Mouse (Mus musculus) lung, adult 18-20 months (tissue): ENCODE data around the gene Sufu.

Experiments
- DNase-seq, 2 experiments: peaks; one replicate each; pipeline ENCODE4 v3.0.0; 2022; ENCODE audit warnings: mixed read lengths in 2 of 2

The Sufu gene

GRCm38 (mm10) chr19:46434148-46434547 is 37.5 kb downstream of the Sufu start:
- no peak for DNase-seq

GRCm38 (mm10) chr19:46434591-46434990 is 37.9 kb downstream of the Sufu start:
- DNase-seq, result no peak

DNA sequence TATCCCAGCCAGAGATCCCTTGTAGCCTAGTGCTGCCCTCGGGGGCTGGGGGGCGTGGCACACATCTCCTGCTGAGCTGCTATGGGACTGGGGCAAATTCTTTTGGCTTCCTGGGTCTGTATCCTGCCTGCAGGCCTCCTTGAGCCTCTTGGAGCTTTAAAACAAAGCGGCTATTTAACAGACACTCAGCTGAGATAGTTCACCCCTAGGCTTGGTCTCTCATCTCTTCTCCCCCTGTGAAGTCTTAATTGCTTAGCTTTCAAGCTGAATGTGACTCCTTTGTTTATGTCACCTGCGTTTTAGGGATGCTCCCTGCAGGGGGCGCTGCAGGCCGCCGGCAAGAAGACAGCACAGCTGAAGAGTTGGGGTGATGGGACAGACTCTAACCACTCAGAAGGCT is 38.8 kb downstream of the Sufu start:
- no peak for DNase-seq

DNA sequence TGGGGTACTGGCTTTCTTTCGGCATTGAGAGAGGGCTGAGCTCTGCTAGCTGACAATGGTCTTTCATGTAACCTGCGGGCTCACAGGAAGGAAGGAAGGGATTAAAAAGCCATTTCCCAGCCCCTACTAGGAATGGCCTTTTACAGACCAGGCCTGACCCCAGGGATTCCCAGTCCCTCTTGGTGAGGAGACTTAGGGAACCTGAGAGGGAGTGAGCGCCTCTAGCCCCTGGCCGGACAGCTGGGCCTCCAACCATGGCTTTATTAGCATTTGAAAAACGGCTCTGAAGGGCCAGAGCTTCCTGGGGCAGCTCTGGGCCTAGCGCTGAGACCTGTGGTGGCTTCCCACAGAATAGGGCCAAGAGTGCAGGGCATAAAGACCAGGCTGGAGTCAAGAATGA is 46.8 kb downstream of the Sufu start:
- DNase-seq, result no peak

DNA sequence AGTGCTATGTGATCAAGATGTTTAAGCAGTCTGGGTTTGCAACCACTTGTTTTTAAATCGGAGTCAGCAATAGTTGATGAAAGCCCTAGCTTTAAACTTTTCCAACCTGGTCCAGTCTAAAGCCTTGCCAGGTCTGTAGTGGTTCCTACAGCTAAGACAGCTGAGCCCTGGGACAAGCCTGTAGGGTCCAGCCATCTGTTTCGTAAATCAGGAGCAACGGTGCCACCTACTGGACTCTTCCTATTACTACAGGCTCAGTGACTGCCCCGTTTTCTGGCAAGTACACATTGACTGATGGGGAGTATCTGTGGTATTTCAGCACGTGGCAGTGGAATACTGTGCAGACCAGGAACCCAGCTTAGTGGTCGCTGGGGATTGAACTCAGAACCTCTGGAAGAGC is 47.5 kb downstream of the Sufu start:
- peak; percentile 73 to 85 for DNase-seq

GRCm38 (mm10) chr19:46445641-46446040 is 48.9 kb downstream of the Sufu start:
- peak in 1 of 2 experiments; percentile 42 for DNase-seq

GRCm38 (mm10) chr19:46446436-46447020 is 49.8 kb downstream of the Sufu start:
- DNase-seq, result no peak

DNA sequence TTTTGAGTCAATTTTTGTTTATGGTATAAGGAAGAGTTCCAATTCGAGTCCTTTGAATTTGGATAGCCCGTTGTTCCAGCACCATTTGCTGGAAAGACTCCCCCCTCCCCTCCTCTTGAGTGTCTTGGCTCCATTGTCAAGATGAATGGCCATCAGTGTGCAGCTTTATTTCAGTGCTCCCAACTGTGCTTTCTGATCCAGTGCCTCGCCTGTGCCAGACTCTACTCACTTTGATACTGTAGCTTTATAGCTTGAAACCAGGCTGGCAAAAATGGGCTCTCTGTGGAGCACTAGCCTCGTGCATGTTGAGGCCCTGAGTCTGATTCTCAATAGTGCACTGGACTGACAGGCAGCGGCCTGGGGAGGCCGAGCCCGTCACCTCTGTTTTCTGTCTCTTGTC is 50.4 kb downstream of the Sufu start:
- DNase-seq, result no peak

- DNase-seq, result peak in 1 of 2 experiments; percentile 15
Measured at GRCm38 (mm10) chr19:46447911-46448310, 51.2 kb downstream of the Sufu start.

DNA sequence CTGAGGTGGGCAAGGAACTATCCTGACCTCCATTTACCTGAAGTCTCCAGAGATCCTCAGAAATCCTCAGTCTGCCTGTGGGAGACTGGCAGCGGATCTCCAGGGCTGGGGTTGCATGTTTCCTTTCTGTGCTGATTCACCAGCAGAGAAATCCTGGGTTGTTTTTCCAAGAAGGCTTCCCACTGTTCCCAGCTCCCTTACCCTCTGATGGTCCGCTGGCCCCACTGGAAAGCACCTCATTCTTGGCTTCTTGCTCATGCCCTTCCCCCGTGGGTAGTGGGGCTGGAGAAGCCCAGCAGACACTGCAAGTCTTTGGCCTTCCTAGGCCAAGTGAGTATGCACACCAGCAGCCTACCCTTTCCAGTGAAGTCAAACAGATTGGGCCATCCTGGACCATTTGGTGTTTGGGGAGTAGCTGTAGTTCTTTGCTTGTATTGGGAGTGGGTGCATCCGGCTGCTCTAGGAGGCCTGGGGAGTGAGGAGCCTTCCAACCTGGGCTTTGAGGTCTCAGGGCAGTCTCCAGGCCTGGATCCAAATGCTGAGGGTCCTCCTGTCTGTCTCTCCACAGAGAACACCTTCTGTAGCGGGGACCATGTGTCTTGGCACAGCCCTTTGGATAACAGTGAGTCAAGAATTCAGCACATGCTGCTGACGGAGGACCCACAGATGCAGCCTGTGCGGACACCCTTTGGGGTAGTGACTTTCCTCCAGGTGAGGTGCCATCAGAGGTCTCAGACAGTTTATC is 52.7 kb downstream of the Sufu start:
- DNase-seq, result no peak

- DNase-seq, result peak; percentile 62 to 72
Measured at GRCm38 (mm10) chr19:46452052-46452827, 55.5 kb downstream of the Sufu start.

GRCm38 (mm10) chr19:46452916-46453315 is 56.2 kb downstream of the Sufu start:
- DNase-seq, result no peak

- no peak for DNase-seq
Measured at GRCm38 (mm10) chr19:46454126-46454880, 57.6 kb downstream of the Sufu start.

DNA sequence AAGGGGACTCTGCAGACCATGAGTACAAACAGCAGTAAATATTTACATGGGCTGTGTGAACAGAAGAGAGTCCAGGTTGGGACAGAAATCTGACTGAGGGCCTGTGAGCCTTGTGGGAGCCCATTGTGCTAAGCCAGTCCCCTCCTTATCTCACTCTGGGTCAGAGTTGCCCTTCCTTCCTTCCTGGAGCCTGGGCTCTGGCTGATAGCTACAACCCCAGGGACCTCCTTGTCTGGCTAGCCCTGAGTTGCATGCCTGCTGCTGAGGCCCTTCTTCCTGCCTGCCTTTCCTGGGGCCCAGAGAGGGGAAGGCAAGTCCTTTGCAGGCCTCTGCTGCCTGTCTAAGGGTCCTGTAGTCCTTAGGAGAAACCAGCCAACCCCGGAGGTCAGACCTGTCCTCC is 58.3 kb downstream of the Sufu start:
- peak; percentile 78 to 87 for DNase-seq

DNA sequence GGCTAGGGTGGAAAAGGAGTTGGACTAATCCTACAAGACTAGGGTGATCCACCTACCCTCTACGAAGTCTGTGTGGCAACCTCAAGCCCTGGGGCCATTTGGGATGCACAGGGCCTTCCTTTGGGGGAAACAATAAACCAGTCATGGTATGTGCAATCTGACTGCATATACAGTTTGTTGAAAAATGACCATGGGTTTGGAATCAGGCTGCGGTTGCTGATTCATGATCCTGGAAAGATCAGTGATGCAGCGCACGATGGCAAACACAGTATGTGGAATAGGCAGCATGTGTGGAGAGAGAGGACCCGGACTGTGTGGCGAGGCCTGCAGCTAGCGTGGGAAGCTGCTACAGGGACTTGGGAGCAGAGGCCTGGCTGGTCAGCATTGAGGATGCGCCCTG is 58.9 kb downstream of the Sufu start:
- DNase-seq, result no peak

DNA sequence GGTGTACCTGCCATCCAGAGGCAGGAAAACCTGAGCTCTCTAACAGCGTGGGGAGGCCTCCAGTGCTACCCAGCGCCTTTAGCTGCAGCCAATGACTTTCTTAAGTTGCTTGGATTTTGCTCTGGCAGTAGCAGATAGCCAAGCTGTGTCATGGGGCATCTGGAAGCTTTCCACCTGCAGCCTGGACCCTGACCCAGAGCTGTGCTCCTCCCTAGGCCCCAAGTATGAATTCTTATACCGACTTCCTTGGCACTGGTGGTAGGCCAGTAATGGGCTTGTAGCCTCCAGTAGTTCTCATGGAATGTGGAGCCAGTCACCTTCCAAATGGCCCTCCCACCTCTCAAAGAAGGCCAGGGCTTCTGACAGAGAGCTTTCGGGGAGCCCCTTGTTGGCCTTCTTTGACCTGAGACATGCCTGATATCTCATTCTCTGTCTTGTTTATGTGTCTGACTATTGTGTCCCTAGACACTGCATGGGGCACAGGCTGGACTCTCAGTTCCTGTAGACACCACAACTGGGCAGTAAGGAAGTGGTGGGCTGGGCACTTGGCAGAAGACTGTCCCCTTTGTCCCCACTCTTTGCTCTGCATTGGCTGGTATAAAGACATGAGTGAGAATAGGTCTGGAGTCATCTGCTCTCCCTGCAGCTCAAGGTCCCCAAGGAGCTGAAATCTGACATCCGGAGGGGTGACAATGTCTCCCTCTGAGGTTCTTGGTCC is 59.5 kb downstream of the Sufu start:
- peak; percentile 67 to 79 for DNase-seq

GRCm38 (mm10) chr19:46457798-46458197 is 61.1 kb downstream of the Sufu start:
- peak in 1 of 2 experiments; percentile 67 for DNase-seq

- DNase-seq, result no peak
Measured at GRCm38 (mm10) chr19:46459256-46459655, 62.6 kb downstream of the Sufu start.

- peak; percentile 81 to 88 for DNase-seq
Measured at GRCm38 (mm10) chr19:46459889-46460288, 63.2 kb downstream of the Sufu start.

DNA sequence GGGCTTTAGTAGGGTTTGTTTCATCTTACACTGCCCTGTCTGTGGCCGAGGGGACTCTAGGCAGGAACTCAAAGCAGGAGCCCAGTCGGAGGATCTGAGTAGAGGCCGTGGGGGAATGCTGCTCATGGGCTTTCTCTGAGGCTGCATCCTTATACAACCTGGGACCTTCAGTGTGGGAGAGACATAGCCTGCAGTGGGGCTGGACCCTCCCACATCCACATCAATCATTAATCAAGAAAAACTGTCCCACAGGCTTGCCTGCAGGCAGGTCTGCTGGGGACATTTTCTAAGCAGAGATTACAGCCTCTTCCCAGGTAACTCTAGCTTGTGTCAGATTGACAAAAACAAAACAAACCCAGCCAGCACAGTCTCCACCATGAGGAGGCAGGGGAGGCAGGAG is 65.9 kb downstream of the Sufu start:
- DNase-seq, result no peak

GRCm38 (mm10) chr19:46463446-46463845 is 66.8 kb downstream of the Sufu start:
- no peak for DNase-seq

- no peak for DNase-seq
Measured at GRCm38 (mm10) chr19:46466160-46466559, 69.5 kb downstream of the Sufu start.
